Mouse (Mus musculus): ENCODE results near the gene Snrnp40. TPM values are rescaled to one million over a fixed set of nuclear protein-coding genes. Genes with fewer than 3 reads are reported as not detected.
A peak's percentile ranks its signal among the peaks of the same experiment; 100 is the strongest.

Snrnp40 gene
- total RNA-seq, 2 experiments from 2014 or later: 30.2 to 34.4 TPM

DNA sequence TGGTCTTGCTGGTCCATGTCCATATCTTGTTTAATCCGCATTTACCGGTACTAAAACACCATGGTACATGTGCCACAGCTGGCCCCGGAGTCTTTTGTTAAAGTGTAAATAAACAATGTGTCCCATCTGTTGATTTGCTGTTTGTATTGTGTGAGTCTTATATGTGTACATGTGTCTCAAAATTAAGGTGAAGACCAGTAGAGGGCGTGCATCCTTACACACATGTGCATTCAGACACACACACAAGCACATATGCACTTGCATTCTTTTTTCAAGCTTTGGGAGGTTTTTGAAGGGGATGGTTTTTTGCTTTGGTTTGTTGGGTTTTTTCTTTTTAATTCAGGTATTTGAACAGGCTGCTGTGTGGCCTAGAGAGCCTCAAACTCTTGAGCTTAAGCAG lies 16.7 kb downstream of the Snrnp40 start:
- DNase-seq (ENCODE audit: extremely low spot score in 1 of 2, low spot score in 2 of 2): no peak
- intact Hi-C loops (cut with DNase I): no loop called here

DNA sequence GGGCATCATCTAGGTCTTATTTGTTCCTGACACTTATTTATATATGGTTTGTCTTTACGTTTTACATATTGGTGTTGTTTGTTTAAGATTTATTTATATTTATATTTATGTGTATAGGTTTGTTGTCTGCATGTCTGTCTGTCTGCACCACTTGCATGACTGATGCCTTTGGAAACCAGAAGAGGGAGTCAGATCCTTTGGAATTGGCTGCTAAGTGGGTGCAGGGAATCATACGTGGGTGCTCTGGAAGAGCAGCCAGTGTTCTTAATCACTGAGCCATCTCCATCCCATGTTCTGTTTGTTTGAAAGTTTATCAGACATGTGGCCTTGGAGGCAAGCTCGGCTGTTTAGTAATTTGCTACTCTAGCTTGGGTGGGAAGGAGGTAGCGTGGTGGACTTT lies 17.6 kb downstream of the Snrnp40 start:
- no peak for DNase-seq (ENCODE audit: extremely low spot score in 1 of 2, low spot score in 2 of 2)
- intact Hi-C loops (cut with DNase I): no loop called here

DNA sequence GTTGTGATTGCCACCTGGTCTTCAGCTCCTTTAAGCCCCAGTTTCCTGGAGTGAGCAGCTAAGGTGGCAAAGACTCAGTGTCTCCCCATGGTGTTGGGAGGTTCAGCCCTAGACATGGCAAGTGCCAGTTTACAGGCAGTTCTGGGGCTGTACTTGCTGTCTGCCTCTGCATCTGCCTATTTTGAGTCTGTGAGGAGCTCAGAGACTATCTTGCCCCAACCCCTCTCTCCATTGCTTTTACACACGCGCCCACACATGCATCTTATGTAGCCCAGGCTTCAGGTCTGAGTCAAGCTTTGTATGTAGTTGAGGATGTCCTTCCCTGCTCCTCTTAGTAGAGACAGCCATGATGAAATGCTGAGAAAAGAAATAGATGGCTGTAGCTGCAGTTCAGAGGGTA lies 19.2 kb downstream of the Snrnp40 start:
- DNase-seq (ENCODE audit: extremely low spot score in 1 of 2, low spot score in 2 of 2): no peak

DNA sequence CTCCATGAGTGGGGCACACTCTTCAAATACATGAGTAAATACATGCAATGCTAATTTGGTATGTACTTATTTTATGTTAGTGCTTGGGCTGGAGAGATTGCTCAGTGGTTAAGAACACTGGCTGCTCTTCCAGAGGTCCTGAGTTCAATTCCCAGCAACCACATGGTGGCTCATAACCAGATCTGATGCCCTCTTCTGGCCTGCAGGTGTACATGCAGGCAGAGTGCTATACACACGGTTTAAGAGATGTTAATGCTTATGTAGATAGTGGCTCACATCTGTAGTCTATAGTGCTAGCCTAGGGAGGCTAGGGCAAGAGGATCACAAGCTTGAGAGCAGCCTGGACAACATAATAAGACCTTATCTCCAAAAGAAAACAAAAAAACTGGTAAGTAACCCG lies 20.5 kb downstream of the Snrnp40 start:
- DNase-seq (ENCODE audit: extremely low spot score in 1 of 2, low spot score in 2 of 2): no peak
- intact Hi-C loops (cut with DNase I): no loop called here

More for the DNA sequence above, 19.2 kb downstream of the Snrnp40 start:
- intact Hi-C loops (cut with DNase I): no loop called here

DNA sequence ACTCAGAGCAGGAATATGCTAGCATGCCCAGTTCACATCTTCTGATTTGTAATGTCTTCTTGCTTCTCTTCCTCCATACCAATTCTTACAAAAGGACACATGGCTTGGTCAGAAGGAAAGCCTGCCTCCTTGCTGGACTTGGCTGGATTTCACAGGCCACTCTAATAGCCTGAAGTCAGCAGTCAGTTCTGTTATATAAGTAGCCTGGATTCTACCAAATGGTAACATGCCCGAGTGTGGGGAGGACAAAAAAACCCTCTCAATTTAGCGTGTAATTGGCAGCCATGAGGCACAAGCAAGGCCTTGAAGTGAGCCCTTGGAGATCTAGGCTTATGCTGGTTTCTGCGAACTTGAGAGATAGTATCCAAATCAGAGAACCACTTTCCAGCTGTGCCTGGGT lies 27.3 kb downstream of the Snrnp40 start:
- intact Hi-C loops (cut with DNase I): no loop called here
- no peak for DNase-seq (ENCODE audit: extremely low spot score in 1 of 2, low spot score in 2 of 2)

DNA sequence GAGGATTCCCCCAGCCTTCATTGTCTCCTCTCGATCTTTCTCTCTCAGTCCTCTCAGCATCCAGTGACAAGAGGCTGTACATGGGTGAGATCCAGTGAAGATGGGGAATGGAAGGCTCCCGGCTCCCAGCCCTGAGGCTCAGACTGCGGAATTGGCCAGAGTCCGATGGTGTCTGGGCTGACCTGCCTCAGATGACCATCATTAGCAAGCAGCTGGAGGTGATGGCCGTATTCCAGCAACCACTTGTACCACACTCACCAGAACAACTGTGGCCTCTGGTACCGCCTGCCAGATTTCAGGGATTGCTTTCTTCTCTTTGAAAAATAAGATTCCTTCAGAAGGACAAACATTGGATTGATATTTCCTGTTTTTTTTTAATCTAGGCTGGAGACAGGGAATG lies 29.6 kb downstream of the Snrnp40 start:
- DNase-seq (ENCODE audit: extremely low spot score in 1 of 2, low spot score in 2 of 2): peak in 1 of 2 experiments; percentile 63
- intact Hi-C loops (cut with DNase I): no loop called here

DNA sequence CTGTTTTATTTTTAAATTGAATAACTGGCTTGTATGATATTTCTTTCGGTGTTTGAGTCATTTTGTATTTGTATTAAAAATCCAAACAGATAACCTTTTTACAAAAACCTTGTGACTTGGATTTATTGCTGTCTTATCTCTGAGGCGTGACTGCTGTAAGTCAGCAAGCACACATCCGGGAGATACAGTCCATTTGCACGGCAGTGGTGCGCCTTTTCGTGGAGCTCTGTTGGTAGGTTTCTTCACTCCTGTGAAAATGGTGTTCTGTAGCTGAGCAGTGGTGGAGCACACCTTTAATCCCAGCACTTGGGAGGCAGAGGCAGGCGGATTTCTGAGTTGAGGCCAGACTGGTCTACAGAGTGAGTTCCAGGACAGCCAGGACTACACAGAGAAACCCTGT lies 30.0 kb downstream of the Snrnp40 start:
- DNase-seq (ENCODE audit: extremely low spot score in 1 of 2, low spot score in 2 of 2): no peak
- intact Hi-C loops (cut with DNase I): no loop called here

DNA sequence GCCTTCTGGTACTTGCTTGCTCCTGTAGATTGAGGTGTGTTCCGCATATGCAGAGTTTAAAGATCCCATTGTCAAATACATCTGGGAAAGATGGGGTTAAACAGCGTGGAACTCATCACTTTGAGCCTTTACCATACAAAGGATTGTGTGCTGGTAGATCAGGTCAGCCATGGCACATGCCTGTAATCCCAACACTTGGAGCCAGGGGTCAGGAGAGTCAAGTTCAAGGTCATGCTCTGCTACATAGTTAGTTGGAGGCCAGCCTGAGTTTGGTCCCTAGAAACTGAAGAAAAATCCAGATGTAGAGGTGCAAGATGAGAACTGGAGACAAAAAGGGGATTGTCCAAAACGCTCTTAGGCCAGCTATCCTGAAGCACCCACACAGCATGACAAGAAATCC lies 31.3 kb downstream of the Snrnp40 start:
- DNase-seq (ENCODE audit: extremely low spot score in 1 of 2, low spot score in 2 of 2): no peak
- intact Hi-C loops (cut with DNase I): no loop called here

Other genes with a start within 250 kb of the Snrnp40 start
- gene Hcrtr1, start 220.8 kb upstream of the Snrnp40 start, total RNA-seq (2021): 10 to 100 TPM; 11.2 TPM
- 1 to 10 TPM; 2.3 to 2.7 TPM for gene Tinagl1, start 185.0 kb upstream of the Snrnp40 start, total RNA-seq (2021)
- gene Gm853, start 137.7 kb upstream of the Snrnp40 start, total RNA-seq (2021): not detected
- 1 to 10 TPM; 2.9 to 3.1 TPM for gene Serinc2, start 80.9 kb upstream of the Snrnp40 start, total RNA-seq (2021)
- 100 to 1,000 TPM; 218 to 234 TPM for gene Fabp3, start 51.5 kb upstream of the Snrnp40 start, total RNA-seq (2021)
- gene Gm10570, start 51.5 kb upstream of the Snrnp40 start, total RNA-seq (2021): 1 to 10 TPM in 1 of 2 experiments, not detected in 1; 1.8 TPM
- gene Zcchc17, start 189 bp upstream of the Snrnp40 start, total RNA-seq (2021): 10 to 100 TPM; 49.0 to 54.6 TPM
- 10 to 100 TPM; 65.4 to 67.0 TPM for gene Nkain1, start 214.0 kb downstream of the Snrnp40 start, total RNA-seq (2021)